Mouse (Mus musculus) heart, postnatal 25 days (tissue): ENCODE measurements at regions not wholly inside any gene's neighbourhood (a gene's known extent, or its start where the extent isn't known, plus 50 kb on each side); places are given as distances from the start of the nearest gene placed in this dataset.

Source experiments
- DNase-seq: peaks from one replicate; pipeline ENCODE4 v3.0.0; 2022; ENCODE audit warnings: low spot score
- intact Hi-C: fragments of 180-260 bp; cut with DNase I; formaldehyde crosslinking; loops from one replicate; pipeline ENCODE4 v1.15.1; 2025

GRCm38 (mm10) chr1:143888065-143888464, 111.0 kb downstream of the Uchl5 start:
- intact Hi-C loops = loop anchor here (5.0 kb wide), 1 partner anchor 89 kb away; no protein-coding TSS in a partner anchor

GRCm38 (mm10) chr1:143886014-143886413, 108.9 kb downstream of the Uchl5 start:
- DNase-seq = no peak
- intact Hi-C loops = loop anchor here (5.0 kb wide), 1 partner anchor 91 kb away; no protein-coding TSS in a partner anchor

More at GRCm38 (mm10) chr1:143888065-143888464, 111.0 kb downstream of the Uchl5 start:
- no peak for DNase-seq

GRCm38 (mm10) chr1:143881192-143881591, 104.1 kb downstream of the Uchl5 start:
- DNase-seq = no peak
- intact Hi-C loops = no loop called here

GRCm38 (mm10) chr1:143879622-143880021, 102.5 kb downstream of the Uchl5 start:
- DNase-seq = no peak
- intact Hi-C loops = no loop called here

GRCm38 (mm10) chr1:143878266-143878665, 101.2 kb downstream of the Uchl5 start:
- DNase-seq = no peak
- intact Hi-C loops = no loop called here

GRCm38 (mm10) chr1:143860319-143860718, 83.2 kb downstream of the Uchl5 start:
- intact Hi-C loops = no loop called here

GRCm38 (mm10) chr1:143858532-143858931, 81.5 kb downstream of the Uchl5 start:
- DNase-seq = no peak
- intact Hi-C loops = no loop called here

More at GRCm38 (mm10) chr1:143860319-143860718, 83.2 kb downstream of the Uchl5 start:
- DNase-seq = no peak
